ENCODE assay signal across 8 mouse cellular contexts in genomic region chr2:155276195-155276594, GRCm38 (mm10). TPM values are rescaled to one million over a fixed set of nuclear protein-coding genes. Genes with fewer than 3 reads are reported as not detected.
A peak's percentile ranks its signal among the peaks of the same experiment; 100 is the strongest.
DNase-seq lines count a peak whose midpoint lies in the region; ATAC-seq and TF ChIP-seq lines count a peak whose summit lies in the region.

TSS of gene Map1lc3a (plus strand) at chr2:155276297.

- H3K9ac ChIP-seq in ES-E14 (ENCODE audit: insufficient read depth, low read depth, low read length, poor library complexity, severe bottlenecking), result peak within 1 kb of the TSS; percentile 83
- peak within 1 kb of the TSS; percentile 93 for H3K9ac ChIP-seq in forebrain, embryonic 16.5 days (replicated peaks; ENCODE audit: low read depth, low read length)
- peak within 1 kb of the TSS; percentile 93 for H3K9ac ChIP-seq in lung, embryonic 14.5 days

- DNase-seq in ES-E14 (ENCODE audit: low read depth, low spot score), result peak; percentile 96
- DNase-seq in cerebellum, adult 11-12 months, result peak; percentile 98
- peak; percentile 96 to 97 for DNase-seq in heart, postnatal 36 days
- DNase-seq in layer of hippocampus, adult 2 months (ENCODE audit: low spot score in 2 of 2), result peak; percentile 97 to 98
- DNase-seq in lung, embryonic 14.5 days, result peak; percentile 98
- peak; percentile 94 for DNase-seq in thymus, adult 2 months

- WGBS in forebrain, embryonic 16.5 days, result 1% methylated on average over 47 of the region's 47 CpGs
- WGBS in lung, embryonic 14.5 days, result under 1% methylated on average over 47 of the region's 47 CpGs
- WGBS in olfactory bulb, adult 2 months, result under 1% methylated on average over 47 of the region's 47 CpGs
- WGBS in thymus, adult 2 months, result 2% methylated on average over 47 of the region's 47 CpGs

- peak within 1 kb of the TSS; percentile 62; the same call in 1 of the 2 replicates for H3K27ac ChIP-seq in ES-E14 (ENCODE audit: insufficient read depth, low read depth, low read length, poor library complexity, severe bottlenecking)
- peak within 1 kb of the TSS; percentile 79 for H3K27ac ChIP-seq in forebrain, embryonic 16.5 days (ENCODE audit: low read length)
- peak within 1 kb of the TSS; percentile 99 for H3K27ac ChIP-seq in layer of hippocampus, adult 2 months
- H3K27ac ChIP-seq in lung, embryonic 14.5 days (ENCODE audit: low read depth), result peak within 1 kb of the TSS; percentile 93
- peak within 1 kb of the TSS; percentile 93 for H3K27ac ChIP-seq in olfactory bulb, adult 2 months (ENCODE audit: insufficient read depth, low read depth, low read length)
- no peak within 1 kb of the TSS for H3K27ac ChIP-seq in thymus, adult 2 months (ENCODE audit: control insufficient read depth, insufficient read depth, low read length)

- no peaks in the 10 kb centered on the region for H3K9me3 ChIP-seq in ES-E14 (ENCODE audit: control insufficient read depth, insufficient read depth, low read depth, low read length)
- no peaks in the 10 kb centered on the region for H3K9me3 ChIP-seq in forebrain, embryonic 16.5 days (ENCODE audit: control insufficient read depth, low read length)
- no peaks in the 10 kb centered on the region for H3K9me3 ChIP-seq in lung, embryonic 14.5 days (ENCODE audit: low read depth, low read length)

- TF ChIP-seq CTCF in layer of hippocampus, adult 2 months (conservative IDR thresholded peaks at IDR 0.05), result peak; percentile 10; the same call in 1 of the 2 replicates
- no peak for TF ChIP-seq CTCF in lung, embryonic 14.5 days (IDR thresholded peaks at IDR 0.05; ENCODE audit: low read depth)
- TF ChIP-seq CTCF in olfactory bulb, adult 2 months (IDR thresholded peaks at IDR 0.05; ENCODE audit: insufficient read depth, low read depth, low read length), result no peak
- TF ChIP-seq CTCF in thymus, adult 2 months (IDR thresholded peaks at IDR 0.05; ENCODE audit: borderline replicate concordance, control insufficient read depth, extremely low read depth, insufficient read depth, low read length, poor library complexity), result no peak

- TF ChIP-seq POLR2A in olfactory bulb, adult 2 months (IDR thresholded peaks at IDR 0.05; ENCODE audit: insufficient read depth, low read depth, low read length), result peak; percentile 71
- no peak for TF ChIP-seq POLR2A in thymus, adult 2 months (IDR thresholded peaks at IDR 0.05; ENCODE audit: control insufficient read depth, extremely low read depth, insufficient read depth, low read length, poor library complexity)

- H3K36me3 ChIP-seq in ES-E14 (ENCODE audit: control insufficient read depth, insufficient read depth, low read length, poor library complexity, severe bottlenecking), result no peaks in the 10 kb centered on the region
- no peaks in the 10 kb centered on the region for H3K36me3 ChIP-seq in forebrain, embryonic 16.5 days (ENCODE audit: control insufficient read depth, insufficient read depth)
- H3K36me3 ChIP-seq in lung, embryonic 14.5 days (ENCODE audit: insufficient read depth), result 0 out of 2 replicates have a peak, but pooled peaks cover 9% of the 10 kb centered on the region
- H3K36me3 ChIP-seq in thymus, adult 2 months (ENCODE audit: control insufficient read depth, insufficient read depth, low read length), result no peaks in the 10 kb centered on the region

- H3K4me1 ChIP-seq in ES-E14 (ENCODE audit: control insufficient read depth in 2 of 2, insufficient read depth in 2 of 2, low read length in 2 of 2, poor library complexity in 1 of 2), result peaks cover 0 to 5% of the 10 kb centered on the region in 2 experiments; a peak in 2 of 4 replicates
- peaks cover 9% of the 10 kb centered on the region for H3K4me1 ChIP-seq in forebrain, embryonic 16.5 days (replicated peaks; ENCODE audit: control insufficient read depth, insufficient read depth, low read length)
- peaks cover 4% of the 10 kb centered on the region; the same call in 1 of the 2 replicates for H3K4me1 ChIP-seq in lung, embryonic 14.5 days (ENCODE audit: insufficient read depth)
- H3K4me1 ChIP-seq in olfactory bulb, adult 2 months (ENCODE audit: control insufficient read depth, insufficient read depth, low read length), result peaks cover 15% of the 10 kb centered on the region
- H3K4me1 ChIP-seq in thymus, adult 2 months (replicated peaks; ENCODE audit: control insufficient read depth, insufficient read depth, low read length), result peaks cover 9% of the 10 kb centered on the region

- intact Hi-C loops in heart, postnatal 36 days (cut with DNase I), result loop anchor here (1.0 to 2.0 kb wide), 2 partner anchors 39 to 105 kb away; partner anchors contain the start of genes Dynlrb1 and Trp53inp2

- peak within 1 kb of the TSS; percentile 84 to 87 for H3K4me3 ChIP-seq in ES-E14 (ENCODE audit: insufficient read depth in 1 of 2, low read depth in 1 of 2, low read length in 2 of 2, poor library complexity in 1 of 2, severe bottlenecking in 1 of 2)
- peak within 1 kb of the TSS; percentile 83 for H3K4me3 ChIP-seq in forebrain, embryonic 16.5 days (replicated peaks; ENCODE audit: low read length)
- H3K4me3 ChIP-seq in layer of hippocampus, adult 2 months, result peak within 1 kb of the TSS; percentile 88
- peak within 1 kb of the TSS; percentile 89 for H3K4me3 ChIP-seq in lung, embryonic 14.5 days (ENCODE audit: low read depth, low read length)
- H3K4me3 ChIP-seq in olfactory bulb, adult 2 months (ENCODE audit: insufficient read depth, low read depth, low read length), result peak within 1 kb of the TSS; percentile 82
- H3K4me3 ChIP-seq in thymus, adult 2 months (ENCODE audit: control insufficient read depth, insufficient read depth, low read length), result peak within 1 kb of the TSS; percentile 84

- in situ Hi-C loops in ES-E14 (cut with MboI; ENCODE audit: low sequenced_read_pairs in 2 of 2, unreplicated experiment in 2 of 2), result no loop called here

- H3K27me3 ChIP-seq in forebrain, embryonic 16.5 days (replicated peaks; ENCODE audit: control insufficient read depth, insufficient read depth, low read length), result no peaks in the 10 kb centered on the region
- H3K27me3 ChIP-seq in lung, embryonic 14.5 days (ENCODE audit: insufficient read depth, low read length), result no peaks in the 10 kb centered on the region
- H3K27me3 ChIP-seq in thymus, adult 2 months (ENCODE audit: control insufficient read depth, insufficient read depth, low read length), result no peaks in the 10 kb centered on the region

- H3K4me2 ChIP-seq in forebrain, embryonic 16.5 days (ENCODE audit: low read length), result peak within 1 kb of the TSS; percentile 77
- H3K4me2 ChIP-seq in lung, embryonic 14.5 days, result peak within 1 kb of the TSS; percentile 73

- peak; percentile 96 for ATAC-seq in forebrain, embryonic 16.5 days
- ATAC-seq in lung, embryonic 14.5 days (ENCODE audit: insufficient read depth), result peak; percentile 93

TF ChIP-seq in ES-E14, 5 proteins besides CTCF, POLR2A, EP300 and RAD21:
- TF ChIP-seq MAFK (IDR thresholded peaks at IDR 0.05; ENCODE audit: insufficient read depth, low read depth, low read length) (no peak), HCFC1 (IDR thresholded peaks at IDR 0.05; ENCODE audit: borderline replicate concordance, insufficient read depth, low read length) (no peak), ZC3H11A (IDR thresholded peaks at IDR 0.05; ENCODE audit: borderline replicate concordance, low read depth, low read length) (no peak), CHD2 (IDR thresholded peaks at IDR 0.05; ENCODE audit: low read depth, low read length) (no peak), ZNF384 (IDR thresholded peaks at IDR 0.05; ENCODE audit: low read depth, low read length) (no peak)
TF ChIP-seq in ES-E14: peak in this region for 0.

RNA-seq across cellular contexts. Expression of gene Map1lc3a, which starts in this region (rescaled TPM):
- 32.8 and 38.4 TPM in 2 replicates for total RNA-seq in ES-E14 (2012; rRNA removed)
- polyA plus RNA-seq in forebrain, embryonic 16.5 days (2015; fragmentation: Nextera tagmentation; extraction: Ambion mirVana), result 343 and 425 TPM in 2 replicates
- 100 to 1,000 TPM; 729 to 769 TPM for total RNA-seq in heart, postnatal 36 days (2021)
- 100 to 1,000 TPM; 215 to 248 TPM for total RNA-seq in layer of hippocampus, adult 2 months (2021)
- polyA plus RNA-seq in lung, embryonic 14.5 days (2014; fragmentation: Nextera tagmentation; extraction: Ambion mirVana), result 149 and 162 TPM in 2 replicates
- polyA plus RNA-seq in olfactory bulb, adult 2 months (2012; ENCODE audit: insufficient read depth, insufficient read length, low replicate concordance, missing spikeins), result not detected in 2 replicates
- polyA plus RNA-seq in thymus, adult 2 months (2012; rRNA removed), result 159 and 161 TPM in 2 replicates

Comparison
In these comparisons a context has a peak if more than half of its experiments do, and no peak if none do; other contexts are left out.
1. RNA of gene Map1lc3a (polyA plus RNA-seq): 343 to 425 TPM in forebrain, embryonic 16.5 days, 149 to 162 TPM in lung, embryonic 14.5 days and 159 to 161 TPM in thymus, adult 2 months; not detected in olfactory bulb, adult 2 months; every median in the first group is over 100 times any median in the second.
2. Peak in every context shown above with its lines, with median percentiles within 50 percentile points of each other: DNase-seq, H3K4me3 ChIP-seq and H3K9ac ChIP-seq.